Mouse (Mus musculus): ENCODE data around the gene Sept12. TPM values are rescaled to one million over a fixed set of nuclear protein-coding genes. Genes with fewer than 3 reads are reported as not detected.

Gene Sept12
- total RNA-seq, 2 experiments from 2014 or later = 0.22 TPM; not detected in 1

GRCm38 (mm10) chr16:4938989-4939388, 58.7 kb downstream of the Sept12 start:
- peak; percentile 95 for DNase-seq (ENCODE audit: low spot score in 2 of 2)

GRCm38 (mm10) chr16:4938461-4938860, 59.2 kb downstream of the Sept12 start, which contains the start of gene Nudt16l1:
Nudt16l1 (plus strand) TSS chr16:4938761.
- DNase-seq (ENCODE audit: low spot score in 2 of 2) = no peak

- DNase-seq (ENCODE audit: low spot score in 2 of 2) = no peak
Measured at GRCm38 (mm10) chr16:4937351-4938190, 60.1 kb downstream of the Sept12 start.

Other genes starting within 250 kb of the Sept12 start
- 100 to 1,000 TPM; 144 to 161 TPM for gene Cdip1, start 207.6 kb downstream of the Sept12 start, total RNA-seq (2021)
- under 1 TPM in 1 of 2 experiments, not detected in 1; 0.11 TPM for gene 4930562C15Rik, start 162.4 kb downstream of the Sept12 start, total RNA-seq (2021)
- gene Ubald1, start 117.5 kb downstream of the Sept12 start, total RNA-seq (2021) = 10 to 100 TPM; 32.7 to 36.3 TPM
- 10 to 100 TPM; 91.7 to 96.1 TPM for gene Mgrn1, start 111.6 kb downstream of the Sept12 start, total RNA-seq (2021)
- gene Nudt16l1, start 59.1 kb downstream of the Sept12 start, total RNA-seq (2021) = 100 to 1,000 TPM; 105 to 110 TPM
- gene Anks3, start 33.6 kb downstream of the Sept12 start, total RNA-seq (2021) = 10 to 100 TPM; 51.9 to 60.5 TPM
- 1 to 10 TPM in 1 of 2 experiments, not detected in 1; 2.2 TPM for gene Smim22, start 9.4 kb upstream of the Sept12 start, total RNA-seq (2021)
- gene Rogdi, start 15.7 kb upstream of the Sept12 start, total RNA-seq (2021) = 10 to 100 TPM; 54.6 to 55.0 TPM
- gene Glyr1, start 52.0 kb upstream of the Sept12 start, total RNA-seq (2021) = 100 to 1,000 TPM; 110 to 111 TPM
- 10 to 100 TPM; 41.2 to 43.4 TPM for gene Ubn1, start 52.2 kb upstream of the Sept12 start, total RNA-seq (2021)
- gene Ppl, start 134.6 kb upstream of the Sept12 start, total RNA-seq (2021) = 1 to 10 TPM; 1.9 to 2.9 TPM
- under 1 TPM; 0.34 to 0.40 TPM for gene Sec14l5, start 149.3 kb upstream of the Sept12 start, total RNA-seq (2021)
- gene Nagpa, start 206.2 kb upstream of the Sept12 start, total RNA-seq (2021) = 10 to 100 TPM; 23.0 to 25.2 TPM
- 10 to 100 TPM; 17.6 to 23.8 TPM for gene AU021092, start 224.4 kb upstream of the Sept12 start, total RNA-seq (2021)
- gene Alg1, start 235.8 kb upstream of the Sept12 start, total RNA-seq (2021) = 10 to 100 TPM; 36.0 to 38.8 TPM